Mouse (Mus musculus) erythroblast, adult 5-6 weeks (primary cell): Measurements from ENCODE around the gene Fam216a. TPM values are rescaled to one million over a fixed set of nuclear protein-coding genes. Genes with fewer than 3 reads are reported as not detected.
"Not testable (repeated sequence)": the region's sequence is repeated elsewhere in the genome, so short reads cannot be mapped to it uniquely, and the experiment has no call there.

Experiments used
- ATAC-seq: replicated peaks from 2 replicates; pipeline ENCODE4 v1.8.0; 2016; ENCODE audit warnings: moderate number of reproducible peaks, mild to moderate bottlenecking, moderate TSS enrichment, inconsistent platforms; ENCODE audit not compliant: poor library complexity, low FRiP score, severe bottlenecking
- total RNA-seq, 2 experiments: library from RNA; stranded (forward) in 1 of 2; stranded (reverse) in 1 of 2; fragments of 150-400 nt in 1 of 2; fragments of 200-764, 138-1000 nt in 1 of 2; gene quantifications; 2 replicates each; pipeline versions ENCODE4 v1.2.3 to v1.2.4; 2015 to 2017; ENCODE audit warnings: low replicate concordance in 2 of 2

Gene Fam216a
- total RNA-seq, 2 experiments from 2014 or later = 5.9 to 9.0 TPM

DNA sequence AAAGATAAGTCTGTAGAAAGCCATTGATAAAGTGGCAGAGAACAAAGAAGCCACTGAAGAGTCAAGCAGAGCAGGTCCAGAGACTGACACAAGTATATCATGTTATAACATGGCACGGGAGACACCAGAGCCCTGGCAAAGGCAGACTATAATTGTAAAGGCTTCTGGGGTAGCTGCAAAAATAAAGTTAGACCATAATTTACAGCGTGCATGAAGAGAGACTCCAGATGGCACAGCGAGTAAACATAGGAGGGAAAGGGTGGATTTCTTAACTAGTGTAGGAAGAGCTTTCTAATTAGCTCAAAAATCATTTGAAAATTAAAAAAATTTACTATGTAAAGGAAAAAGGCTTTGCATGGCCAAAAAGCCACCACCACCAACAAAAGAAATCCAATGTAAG is 44.9 kb downstream of the Fam216a start:
- ATAC-seq = no peak

DNA sequence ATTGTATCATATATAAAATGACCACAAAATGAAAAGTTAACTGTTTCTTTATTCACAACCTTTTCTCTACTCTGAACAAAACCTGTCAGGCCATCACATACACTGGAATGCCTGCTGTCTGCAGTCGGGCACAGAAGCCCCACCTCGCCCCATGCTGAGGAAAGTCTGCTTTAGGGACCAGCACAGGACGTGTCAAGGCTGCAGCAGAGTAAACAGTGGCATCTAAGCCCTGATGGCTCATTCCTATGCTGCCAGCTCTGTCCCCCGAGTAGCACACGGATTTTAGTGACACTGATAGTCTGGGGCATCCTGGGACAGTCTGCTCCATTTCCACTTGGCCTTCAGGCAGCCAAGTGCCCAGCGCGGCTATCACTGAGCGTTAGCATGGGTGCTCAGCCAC is 46.7 kb downstream of the Fam216a start:
- no peak for ATAC-seq

- ATAC-seq = no peak
These were observed 47.3 kb downstream of the Fam216a start for GRCm38 (mm10) chr5:122324608-122325431.

DNA sequence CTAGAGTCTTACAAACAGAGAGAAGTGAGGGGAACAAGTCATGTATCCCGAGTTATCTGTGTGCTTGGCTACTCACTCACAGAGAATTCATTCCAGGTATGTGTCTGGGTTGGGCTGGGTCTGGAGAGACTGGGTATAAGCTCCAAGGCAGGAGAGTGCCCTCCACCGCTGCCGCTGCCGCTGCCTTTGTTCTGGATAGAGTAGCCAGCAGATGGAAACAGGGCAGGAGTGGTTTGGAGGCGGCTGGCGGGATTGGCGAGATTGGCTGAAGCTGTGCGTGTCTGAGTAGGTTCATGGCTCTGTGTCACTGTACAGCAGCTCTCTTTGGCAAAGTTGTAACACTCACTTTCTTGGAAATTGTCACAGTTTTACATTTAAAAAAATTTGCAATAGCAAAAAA is 48.6 kb downstream of the Fam216a start:
- ATAC-seq = no peak

GRCm38 (mm10) chr5:122320205-122320781 is 51.9 kb downstream of the Fam216a start:
- ATAC-seq = no peak

GRCm38 (mm10) chr5:122319474-122320204 is 52.5 kb downstream of the Fam216a start:
- ATAC-seq = no peak

DNA sequence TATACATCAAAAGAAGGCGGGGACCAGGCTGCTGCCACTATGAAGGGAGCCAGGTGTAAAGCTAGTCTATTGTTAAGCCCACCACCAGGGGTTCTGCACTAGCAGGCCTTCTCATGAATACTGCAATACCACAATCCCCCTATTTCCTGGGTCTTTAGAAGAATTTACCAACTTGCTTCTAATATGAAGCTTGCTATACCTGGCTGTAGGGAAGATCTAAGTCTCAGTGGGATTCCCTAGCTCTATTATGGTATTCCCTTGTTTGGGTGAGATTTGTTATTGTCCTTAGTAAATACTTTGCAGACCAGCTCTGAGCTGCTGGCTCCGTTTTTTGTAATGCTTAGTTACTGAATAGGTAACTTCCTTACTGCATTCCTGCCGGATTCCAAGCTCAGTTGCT is 53.2 kb downstream of the Fam216a start:
- ATAC-seq = not testable (repeated sequence)

GRCm38 (mm10) chr5:122318100-122318499 is 54.1 kb downstream of the Fam216a start:
- no peak for ATAC-seq

- no peak for ATAC-seq
These were observed 54.7 kb downstream of the Fam216a start for GRCm38 (mm10) chr5:122317329-122318045.

GRCm38 (mm10) chr5:122314966-122315667 is 57.0 kb downstream of the Fam216a start:
- peak; percentile 83 for ATAC-seq

Other genes with a start within 250 kb of the Fam216a start
- gene Ccdc63, start 231.5 kb downstream of the Fam216a start, total RNA-seq (2015; ENCODE audit: low replicate concordance) = not detected in 2 replicates
- gene Ccdc63, start 231.5 kb downstream of the Fam216a start, total RNA-seq (2017; ENCODE audit: low replicate concordance) = 4.0 TPM in 1 of 2 replicates, not detected in the other
- 141 and 170 TPM in 2 replicates for gene Ppp1cc, start 214.1 kb downstream of the Fam216a start, total RNA-seq (2015; ENCODE audit: low replicate concordance)
- gene Ppp1cc, start 214.1 kb downstream of the Fam216a start, total RNA-seq (2017; ENCODE audit: low replicate concordance) = 94.2 and 102 TPM in 2 replicates
- 25.4 and 25.9 TPM in 2 replicates for gene Hvcn1, start 165.6 kb downstream of the Fam216a start, total RNA-seq (2015; ENCODE audit: low replicate concordance)
- 18.5 and 37.0 TPM in 2 replicates for gene Hvcn1, start 165.6 kb downstream of the Fam216a start, total RNA-seq (2017; ENCODE audit: low replicate concordance)
- 0.42 TPM in 1 of 2 replicates, not detected in the other for gene Tctn1, start 107.9 kb downstream of the Fam216a start, total RNA-seq (2015; ENCODE audit: low replicate concordance)
- gene Tctn1, start 107.9 kb downstream of the Fam216a start, total RNA-seq (2017; ENCODE audit: low replicate concordance) = 3.6 and 5.9 TPM in 2 replicates
- gene Pptc7, start 88.0 kb downstream of the Fam216a start, total RNA-seq (2015; ENCODE audit: low replicate concordance) = 2.1 and 2.9 TPM in 2 replicates
- gene Pptc7, start 88.0 kb downstream of the Fam216a start, total RNA-seq (2017; ENCODE audit: low replicate concordance) = 1.4 and 4.0 TPM in 2 replicates
- gene Rad9b, start 18.1 kb downstream of the Fam216a start, total RNA-seq (2015; ENCODE audit: low replicate concordance) = 1.5 TPM in 1 of 2 replicates, not detected in the other
- 0.56 TPM in 1 of 2 replicates, not detected in the other for gene Rad9b, start 18.1 kb downstream of the Fam216a start, total RNA-seq (2017; ENCODE audit: low replicate concordance)
- 43.9 and 44.2 TPM in 2 replicates for gene Vps29, start 18.0 kb downstream of the Fam216a start, total RNA-seq (2015; ENCODE audit: low replicate concordance)
- 19.8 and 23.4 TPM in 2 replicates for gene Vps29, start 18.0 kb downstream of the Fam216a start, total RNA-seq (2017; ENCODE audit: low replicate concordance)
- 21.1 and 35.9 TPM in 2 replicates for gene Gpn3, start 488 bp downstream of the Fam216a start, total RNA-seq (2015; ENCODE audit: low replicate concordance)
- gene Gpn3, start 488 bp downstream of the Fam216a start, total RNA-seq (2017; ENCODE audit: low replicate concordance) = 25.0 and 53.7 TPM in 2 replicates
- gene Arpc3, start 19.5 kb upstream of the Fam216a start, total RNA-seq (2015; ENCODE audit: low replicate concordance) = 98.4 and 108 TPM in 2 replicates
- gene Arpc3, start 19.5 kb upstream of the Fam216a start, total RNA-seq (2017; ENCODE audit: low replicate concordance) = 220 and 303 TPM in 2 replicates
- gene Anapc7, start 49.3 kb upstream of the Fam216a start, total RNA-seq (2015; ENCODE audit: low replicate concordance) = 13.2 and 14.6 TPM in 2 replicates
- gene Anapc7, start 49.3 kb upstream of the Fam216a start, total RNA-seq (2017; ENCODE audit: low replicate concordance) = 15.9 and 16.3 TPM in 2 replicates
- gene Atp2a2, start 129.9 kb upstream of the Fam216a start, total RNA-seq (2015; ENCODE audit: low replicate concordance) = 20.2 and 37.4 TPM in 2 replicates
- gene Atp2a2, start 129.9 kb upstream of the Fam216a start, total RNA-seq (2017; ENCODE audit: low replicate concordance) = 38.8 and 71.8 TPM in 2 replicates
- gene Ift81, start 242.2 kb upstream of the Fam216a start, total RNA-seq (2015; ENCODE audit: low replicate concordance) = not detected in 2 replicates
- 0.51 TPM in 1 of 2 replicates, not detected in the other for gene Ift81, start 242.2 kb upstream of the Fam216a start, total RNA-seq (2017; ENCODE audit: low replicate concordance)